Mouse (Mus musculus): ENCODE measurements around the gene Sypl.

Gene Sypl

GRCm38 (mm10) chr12:33005858-33006257 lies 52.2 kb downstream of the Sypl start:
- no peak for DNase-seq

GRCm38 (mm10) chr12:33007176-33007575 lies 53.5 kb downstream of the Sypl start:
- DNase-seq: no peak

- peak; percentile 75 to 76 for DNase-seq
Observed at GRCm38 (mm10) chr12:33008305-33009110, 54.8 kb downstream of the Sypl start.

GRCm38 (mm10) chr12:33009206-33009966 lies 55.7 kb downstream of the Sypl start:
- no peak for DNase-seq

- peak; percentile 67 to 77 for DNase-seq
Observed at GRCm38 (mm10) chr12:33010026-33010425, 56.3 kb downstream of the Sypl start.

- no peak for DNase-seq
Observed at GRCm38 (mm10) chr12:33014050-33014796, 60.5 kb downstream of the Sypl start.

GRCm38 (mm10) chr12:33015103-33015502 lies 61.4 kb downstream of the Sypl start:
- peak; percentile 70 to 87 for DNase-seq

- no peak for DNase-seq
Observed at GRCm38 (mm10) chr12:33016824-33017705, 63.4 kb downstream of the Sypl start.

- peak; percentile 29 to 62 for DNase-seq
Observed at GRCm38 (mm10) chr12:33018601-33019000, 64.9 kb downstream of the Sypl start.

GRCm38 (mm10) chr12:33020011-33020410 lies 66.3 kb downstream of the Sypl start:
- peak in 1 of 2 experiments; percentile 15 for DNase-seq

GRCm38 (mm10) chr12:33021140-33021539 lies 67.4 kb downstream of the Sypl start:
- DNase-seq: no peak

GRCm38 (mm10) chr12:33021751-33022150 lies 68.1 kb downstream of the Sypl start:
- DNase-seq: no peak

GRCm38 (mm10) chr12:33024524-33024923 lies 70.8 kb downstream of the Sypl start:
- DNase-seq: no peak

GRCm38 (mm10) chr12:33027093-33027492 lies 73.4 kb downstream of the Sypl start:
- DNase-seq: peak; percentile 69 to 81

GRCm38 (mm10) chr12:33028109-33028691 lies 74.5 kb downstream of the Sypl start:
- DNase-seq: peak in 1 of 2 experiments; percentile 35

- peak in 1 of 2 experiments; percentile 30 for DNase-seq
Observed at GRCm38 (mm10) chr12:33028708-33029107, 75.0 kb downstream of the Sypl start.

All from kidney, postnatal 36 days (tissue).